Mouse (Mus musculus) kidney, adult 8-10 months (tissue): ENCODE measurements at regions not wholly inside any gene's neighbourhood (a gene's known extent, or its start where the extent isn't known, plus 50 kb on each side); places are given as distances from the start of the nearest gene placed in this dataset.

ENCODE experiments used
- DNase-seq, 2 experiments: peaks; one replicate each; pipeline ENCODE4 v3.0.0; 2022

GRCm38 (mm10) chr3:115590716-115591115, 124.2 kb downstream of the S1pr1 start:
- DNase-seq: no peak

GRCm38 (mm10) chr3:115588585-115588984, 126.3 kb downstream of the S1pr1 start:
- no peak for DNase-seq

DNA sequence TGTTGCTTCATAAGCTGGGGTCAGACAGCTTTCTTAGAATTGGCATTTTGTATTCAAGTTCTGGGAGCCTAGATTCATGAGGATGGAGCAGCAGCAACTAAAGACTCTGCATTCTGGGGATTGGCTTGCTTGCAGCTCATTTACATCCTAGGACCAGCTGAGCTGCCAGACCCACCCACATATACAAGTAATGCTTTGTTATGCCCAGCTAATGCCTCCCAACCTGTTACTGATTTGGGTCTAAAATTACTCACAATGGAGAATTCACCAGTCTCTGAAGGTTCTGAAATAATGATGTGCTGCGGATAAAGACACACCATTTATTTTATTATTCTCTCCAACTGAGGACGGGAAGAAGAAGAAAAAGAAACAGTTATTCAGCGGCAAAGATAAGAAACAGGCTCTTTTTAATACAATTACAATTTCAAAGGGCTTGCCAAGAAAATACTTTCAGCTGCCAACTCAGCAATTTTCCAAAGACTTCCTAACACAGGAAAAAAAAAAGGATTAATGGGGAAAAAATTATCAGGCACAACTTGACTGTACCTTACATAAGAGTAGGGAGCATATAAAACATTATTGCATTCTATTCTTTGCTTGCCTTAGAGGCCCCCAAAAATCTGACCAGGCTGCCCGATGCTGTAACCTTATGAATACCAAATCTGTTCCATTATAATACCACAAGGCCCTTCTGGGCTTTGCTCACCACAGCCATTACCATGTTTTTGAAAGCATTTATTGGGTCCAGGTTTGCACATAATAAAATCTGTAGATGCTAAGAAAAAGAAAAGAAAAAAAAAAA, 134.5 kb downstream of the S1pr1 start:
- DNase-seq: no peak

- DNase-seq: no peak
Measured at GRCm38 (mm10) chr3:115575371-115575770, 139.5 kb downstream of the S1pr1 start.

DNA sequence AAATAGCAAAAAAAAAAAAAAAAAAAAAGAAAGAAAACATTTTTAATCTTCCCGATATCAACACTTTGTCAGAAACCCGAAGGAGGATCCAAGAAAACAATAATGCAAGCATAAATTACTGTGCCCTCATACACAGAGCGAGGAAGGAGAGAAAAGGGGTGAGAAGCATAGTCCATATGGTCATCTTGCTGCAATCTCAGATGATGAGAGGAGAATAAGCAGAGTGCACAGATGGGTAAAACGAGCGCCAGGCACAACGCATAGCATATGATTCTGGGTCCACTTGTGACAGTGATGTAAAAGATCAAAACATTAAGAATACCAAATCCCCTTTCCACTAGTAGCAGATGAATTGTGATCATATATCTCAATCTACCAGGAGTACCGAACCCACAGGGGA, 152.1 kb downstream of the S1pr1 start:
- DNase-seq: no peak

DNA sequence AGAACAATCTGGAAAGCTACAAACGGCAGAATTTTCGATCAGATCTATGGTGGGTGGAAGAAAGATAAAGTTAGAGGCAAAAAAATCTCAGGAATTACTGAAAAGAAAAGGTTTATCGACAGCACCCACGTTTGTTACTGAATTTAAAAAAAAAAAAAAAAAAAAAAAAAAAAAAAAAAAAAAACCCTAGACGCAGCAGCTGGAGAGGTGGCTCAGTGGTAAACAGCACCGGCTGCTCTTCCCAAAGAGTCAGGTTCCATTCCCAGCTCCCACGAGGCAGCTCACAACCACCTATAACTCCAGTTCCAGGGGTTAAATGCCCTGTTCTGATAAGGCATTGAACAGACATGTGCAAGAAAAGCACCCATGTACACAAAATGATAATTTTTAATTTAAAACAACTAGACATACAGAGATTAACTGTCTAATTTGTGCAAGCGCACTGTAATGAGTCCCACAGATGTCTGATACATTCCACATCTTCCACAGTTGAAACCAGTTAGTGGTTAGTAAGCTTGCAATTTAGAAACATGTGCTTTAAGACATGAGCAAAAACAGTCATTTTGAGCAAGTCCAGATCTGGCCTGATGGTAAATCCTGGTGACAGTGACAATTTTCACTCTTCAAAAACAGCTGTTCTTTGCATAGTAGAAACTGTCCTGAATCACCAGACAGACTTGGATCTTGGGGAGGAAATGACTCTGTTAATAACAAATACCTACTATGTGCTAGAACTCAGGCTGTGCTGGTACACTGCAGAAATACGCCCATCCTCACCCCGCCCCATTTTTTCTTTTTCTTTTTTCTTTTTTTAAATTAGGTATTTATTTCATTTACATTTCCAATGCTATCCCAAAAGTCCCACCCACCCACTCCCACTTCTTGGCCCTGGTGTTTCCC, 159.8 kb downstream of the S1pr1 start:
- no peak for DNase-seq

DNA sequence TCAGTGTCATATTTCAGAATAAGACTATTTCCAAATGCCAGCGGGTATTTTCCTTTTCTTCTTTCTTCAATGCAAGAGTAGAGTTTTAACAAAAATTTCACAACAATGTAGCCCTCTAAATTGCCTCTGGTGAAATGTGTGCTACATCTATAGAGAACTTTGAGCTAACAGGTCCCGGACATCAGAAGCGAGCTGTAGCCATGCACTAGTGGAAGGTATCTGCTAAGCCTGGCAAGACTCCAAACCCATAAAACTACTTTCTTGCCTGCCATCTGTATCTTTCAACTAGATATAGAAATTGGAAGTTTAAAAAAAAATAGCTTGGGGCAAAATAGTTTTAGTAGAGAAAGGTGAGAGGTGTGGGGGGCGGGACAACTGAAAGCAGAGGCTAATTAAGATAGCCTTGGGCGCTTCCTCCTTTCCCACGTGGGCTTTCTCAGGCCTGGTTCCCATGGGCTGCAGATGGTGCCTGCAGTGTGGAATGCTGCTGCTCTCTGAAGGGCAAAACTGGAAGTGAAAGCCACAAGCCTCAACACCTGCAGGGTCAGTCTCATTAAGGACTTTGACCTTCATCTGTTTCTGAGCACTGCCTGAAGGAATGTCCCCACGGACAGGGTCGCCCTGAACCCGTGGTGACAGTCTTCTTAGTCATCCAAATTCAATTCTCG, 160.9 kb downstream of the S1pr1 start:
- DNase-seq: peak; percentile 2 to 7

DNA sequence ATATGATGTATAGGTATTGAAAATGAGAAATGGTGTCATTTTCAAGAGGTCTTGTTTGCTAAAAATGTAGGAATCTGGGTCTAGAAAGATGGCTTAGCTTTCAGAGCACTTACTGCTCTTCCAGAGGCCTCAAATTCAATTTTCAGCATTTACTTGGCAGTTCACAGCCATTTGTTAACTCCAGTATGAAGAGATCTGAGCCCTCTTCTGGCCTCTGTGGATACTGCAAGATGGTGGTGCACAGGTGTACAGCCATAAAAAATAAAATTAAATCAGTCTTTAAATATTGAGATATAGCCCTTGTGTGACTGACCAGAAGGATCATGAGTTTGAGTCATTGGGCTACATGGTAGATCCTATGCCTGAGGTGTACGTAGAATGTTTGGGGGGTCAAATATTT, 173.1 kb downstream of the S1pr1 start:
- DNase-seq: peak in 1 of 2 experiments; percentile 31

- DNase-seq: no peak
Measured at GRCm38 (mm10) chr3:115538355-115538754, 176.5 kb downstream of the S1pr1 start.

GRCm38 (mm10) chr3:115532141-115532735, 182.6 kb downstream of the S1pr1 start:
- DNase-seq: no peak

GRCm38 (mm10) chr3:115530441-115530840, 184.4 kb downstream of the S1pr1 start:
- DNase-seq: no peak

DNA sequence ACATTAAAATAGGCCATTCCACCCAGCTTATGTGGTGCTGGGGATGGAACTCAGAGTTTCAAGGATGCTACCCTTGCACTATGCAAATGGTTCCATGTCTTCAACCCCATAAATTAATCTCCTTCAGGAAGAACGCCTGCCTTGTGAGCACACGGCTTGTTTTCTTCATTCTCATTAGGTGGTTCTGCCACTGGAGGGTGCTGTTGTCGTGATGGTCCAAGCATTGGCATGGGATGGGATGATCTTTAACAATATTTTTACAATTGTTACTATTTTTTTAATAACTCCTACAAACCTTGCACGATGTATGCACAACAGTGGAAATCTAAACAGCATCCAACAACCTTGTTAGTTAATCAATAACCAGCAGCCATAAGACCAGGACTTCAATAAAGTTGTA, 185.0 kb downstream of the S1pr1 start:
- DNase-seq: no peak

DNA sequence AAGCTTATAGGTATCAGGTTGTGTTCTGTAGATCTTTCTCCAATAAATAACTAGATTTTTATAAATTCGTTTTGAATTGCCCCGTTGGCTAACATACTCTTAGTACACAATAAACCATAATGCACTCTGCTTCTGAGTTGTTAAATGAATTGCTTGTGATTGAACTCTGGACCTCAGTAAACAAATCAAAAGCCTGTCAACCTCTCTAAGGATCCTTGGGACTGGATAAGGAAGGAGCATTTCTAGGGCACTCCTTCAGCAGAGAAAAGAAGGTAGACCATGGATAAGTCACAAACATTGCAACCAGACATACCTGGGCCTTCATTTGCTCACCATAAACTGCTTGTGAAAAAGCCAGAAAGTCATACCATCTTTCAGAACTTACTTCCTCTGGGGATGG, 191.4 kb downstream of the S1pr1 start:
- no peak for DNase-seq

DNA sequence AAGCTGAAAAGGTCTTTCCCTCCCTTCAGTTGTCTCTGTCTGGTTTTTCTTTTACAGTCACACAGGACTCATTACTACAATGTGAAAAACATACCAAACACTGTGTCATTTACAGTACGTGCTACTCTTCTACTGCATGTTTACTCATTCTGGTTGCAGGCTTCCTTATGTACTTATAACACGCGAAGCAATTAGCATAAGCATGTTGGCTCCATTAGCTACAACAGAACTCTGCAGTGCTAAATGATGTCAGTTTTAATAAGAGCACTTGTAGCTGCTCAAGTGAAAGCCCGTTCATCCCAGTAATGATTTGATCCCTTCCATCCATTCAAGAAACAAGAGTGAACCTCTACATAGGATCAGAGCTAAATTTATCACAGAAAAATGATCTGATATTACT, 199.2 kb downstream of the S1pr1 start:
- DNase-seq: no peak

DNA sequence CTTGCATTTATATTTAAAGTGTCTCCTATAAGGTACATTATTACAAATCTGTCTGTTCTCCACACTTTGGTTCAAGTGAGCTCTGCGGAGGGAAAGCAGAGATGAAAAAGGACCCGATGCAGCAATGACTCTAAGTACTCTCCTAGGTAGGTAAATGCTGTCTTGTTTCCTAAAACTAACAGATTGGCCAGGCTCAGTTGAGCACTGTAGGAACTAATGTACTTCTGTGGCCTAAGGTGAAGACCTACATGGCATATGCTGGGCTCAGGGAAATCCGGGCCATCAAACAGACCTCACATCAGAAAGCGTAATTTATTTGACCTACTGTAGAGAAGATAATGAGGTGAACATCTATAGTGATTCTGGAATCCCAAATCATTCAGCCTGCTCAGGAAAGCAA, 205.2 kb downstream of the S1pr1 start:
- no peak for DNase-seq

DNA sequence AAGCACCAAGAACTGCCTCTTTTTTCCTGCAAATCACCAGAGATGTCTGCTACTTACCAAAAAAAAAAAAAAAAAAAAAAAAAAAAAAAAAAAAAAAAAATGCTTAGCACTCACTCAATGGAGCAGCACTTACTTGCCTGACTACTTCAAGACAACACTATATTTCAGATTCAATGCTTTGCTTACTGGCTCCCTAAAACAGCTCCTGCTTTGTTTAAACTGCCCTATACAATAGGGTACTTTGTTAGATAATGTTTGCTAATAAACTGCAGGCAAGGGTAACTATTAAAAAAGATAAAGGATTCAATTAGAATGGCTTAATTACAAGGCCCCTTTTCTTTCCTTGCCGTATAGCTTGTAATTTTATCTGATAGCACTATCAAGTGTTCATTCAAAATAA, 217.5 kb downstream of the S1pr1 start:
- no peak for DNase-seq

DNA sequence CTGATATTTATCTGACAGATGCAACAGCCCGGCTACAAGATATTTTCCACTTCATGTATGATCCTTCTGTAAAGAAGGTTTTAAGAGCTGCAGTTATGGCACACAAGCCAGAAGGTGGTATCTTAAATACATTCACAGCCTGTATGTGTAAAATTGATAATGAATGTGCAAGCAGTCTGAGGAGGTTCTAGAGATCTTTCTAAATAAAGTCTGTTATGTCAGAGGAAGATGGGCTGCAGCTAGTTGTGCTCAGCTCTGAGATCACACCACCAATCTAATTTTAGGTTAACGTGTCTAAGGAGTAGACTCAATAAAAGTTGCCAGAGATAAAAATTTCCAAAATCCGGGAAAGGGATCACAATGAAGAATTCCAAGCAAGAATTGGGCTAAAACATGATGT, 218.8 kb downstream of the S1pr1 start:
- DNase-seq: no peak

- no peak for DNase-seq
Measured at GRCm38 (mm10) chr3:115495692-115496091, 219.2 kb downstream of the S1pr1 start.

- no peak for DNase-seq
Measured at GRCm38 (mm10) chr3:115468980-115469379, 245.9 kb downstream of the S1pr1 start.

DNA sequence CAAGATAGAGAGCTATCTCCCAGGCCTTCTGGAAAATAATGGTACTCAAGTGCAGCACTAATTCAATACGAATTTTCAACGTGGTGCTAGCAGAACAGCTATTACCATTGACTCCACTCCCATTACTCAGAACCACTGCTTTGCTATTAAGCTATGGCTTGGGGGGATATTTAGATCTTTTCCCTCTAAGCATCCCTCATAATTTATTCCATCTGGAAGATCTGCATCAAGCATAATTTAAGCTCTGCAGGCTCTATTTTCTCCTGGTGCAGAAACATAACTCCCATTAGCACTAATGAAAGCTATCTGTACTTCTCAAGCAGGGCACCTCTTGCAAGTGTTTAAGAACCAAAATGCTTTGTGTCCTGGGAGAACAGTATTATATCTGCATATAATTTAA, 247.0 kb downstream of the S1pr1 start:
- no peak for DNase-seq

- DNase-seq: no peak
Measured at GRCm38 (mm10) chr3:115462623-115463022, 252.2 kb downstream of the S1pr1 start.
